Mouse (Mus musculus) bone marrow, adult 2 months (tissue): ENCODE data around the gene Abcg1.

Experiments used
- CTCF ChIP-seq: fragments of 200-500 bp; IDR thresholded peaks from 2 replicates; pipeline ENCODE4 v1.5.1; 2011; ENCODE audit warnings: low read length, control low read depth; ENCODE audit not compliant: control insufficient read depth, insufficient read depth
- POLR2A ChIP-seq: fragments of 200-500 bp; IDR thresholded peaks from 2 replicates; pipeline ENCODE4 v1.6.1; 2011; ENCODE audit warnings: low read depth, mild to moderate bottlenecking, control low read depth, low read length, borderline replicate concordance; ENCODE audit not compliant: control insufficient read depth

DNA sequence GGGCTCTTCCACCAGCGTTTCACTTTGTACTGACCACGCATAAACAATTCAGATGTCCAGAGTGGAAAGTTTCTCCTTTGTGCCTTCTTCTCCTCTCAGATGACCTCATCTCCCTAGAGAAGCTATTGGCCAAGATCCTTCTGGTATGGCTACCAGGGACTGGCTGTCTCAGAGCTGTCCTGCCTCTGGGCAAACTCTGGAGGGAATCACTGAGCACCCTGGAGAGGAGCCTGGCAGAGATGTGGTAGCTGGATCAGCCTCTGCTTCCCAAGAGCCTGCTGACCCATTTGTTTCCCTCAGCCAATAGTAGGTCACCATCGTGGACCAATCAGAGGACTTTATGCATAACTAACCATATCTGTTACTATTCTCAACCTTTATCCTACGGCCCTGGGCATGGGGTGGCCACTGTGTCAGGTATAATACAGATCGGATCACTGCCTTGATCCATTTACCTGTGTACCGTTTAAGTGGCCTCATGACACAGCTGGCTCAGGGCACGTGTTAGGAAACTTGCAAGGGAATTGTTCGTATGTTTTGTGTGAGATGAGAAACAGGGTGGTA, 45.6 kb downstream of the Abcg1 start:
- TF ChIP-seq CTCF (no peak), POLR2A (no peak)
